Mouse (Mus musculus) liver, adult 2 months (tissue): ENCODE data around the gene Olfr862.

Experiments used
- CTCF ChIP-seq: fragments of 200-500 bp; IDR thresholded peaks from 2 replicates; pipeline ENCODE4 v1.5.1; 2011; ENCODE audit warnings: low read depth, low read length, control low read depth
- POLR2A ChIP-seq: fragments of 200-500 bp; IDR thresholded peaks from 2 replicates; pipeline ENCODE4 v1.6.1; 2011; ENCODE audit warnings: low read length, control low read depth; ENCODE audit not compliant: insufficient read depth; ENCODE audit errors: extremely low read depth

GRCm38 (mm10) chr9:19916565-19916964 lies 28.8 kb upstream of the Olfr862 start, which contains the start of gene Olfr77:
- TF ChIP-seq CTCF (no peak), POLR2A (no peak)
